Mouse (Mus musculus) neutrophil, adult 5-6 weeks (primary cell): ENCODE data around the gene Bicral. TPM values are rescaled to one million over a fixed set of nuclear protein-coding genes. Genes with fewer than 3 reads are reported as not detected.

ENCODE experiments used
- ATAC-seq: fragments of 151-379, 151-347 bp; 2 replicates; pipeline ENCODE4 v1.8.0; 2017; ENCODE audit warnings: mild to moderate bottlenecking, moderate TSS enrichment; ENCODE audit not compliant: insufficient number of reproducible peaks, poor library complexity, low FRiP score, severe bottlenecking; ENCODE audit errors: extremely low read depth
- total RNA-seq: library from RNA; stranded (forward); fragments of 200-1000 nt; gene quantifications from 2 replicates; pipeline ENCODE4 v1.2.3, GENCODE M21; 2017

The Bicral gene
- 41.3 and 43.6 TPM in 2 replicates for total RNA-seq

DNA sequence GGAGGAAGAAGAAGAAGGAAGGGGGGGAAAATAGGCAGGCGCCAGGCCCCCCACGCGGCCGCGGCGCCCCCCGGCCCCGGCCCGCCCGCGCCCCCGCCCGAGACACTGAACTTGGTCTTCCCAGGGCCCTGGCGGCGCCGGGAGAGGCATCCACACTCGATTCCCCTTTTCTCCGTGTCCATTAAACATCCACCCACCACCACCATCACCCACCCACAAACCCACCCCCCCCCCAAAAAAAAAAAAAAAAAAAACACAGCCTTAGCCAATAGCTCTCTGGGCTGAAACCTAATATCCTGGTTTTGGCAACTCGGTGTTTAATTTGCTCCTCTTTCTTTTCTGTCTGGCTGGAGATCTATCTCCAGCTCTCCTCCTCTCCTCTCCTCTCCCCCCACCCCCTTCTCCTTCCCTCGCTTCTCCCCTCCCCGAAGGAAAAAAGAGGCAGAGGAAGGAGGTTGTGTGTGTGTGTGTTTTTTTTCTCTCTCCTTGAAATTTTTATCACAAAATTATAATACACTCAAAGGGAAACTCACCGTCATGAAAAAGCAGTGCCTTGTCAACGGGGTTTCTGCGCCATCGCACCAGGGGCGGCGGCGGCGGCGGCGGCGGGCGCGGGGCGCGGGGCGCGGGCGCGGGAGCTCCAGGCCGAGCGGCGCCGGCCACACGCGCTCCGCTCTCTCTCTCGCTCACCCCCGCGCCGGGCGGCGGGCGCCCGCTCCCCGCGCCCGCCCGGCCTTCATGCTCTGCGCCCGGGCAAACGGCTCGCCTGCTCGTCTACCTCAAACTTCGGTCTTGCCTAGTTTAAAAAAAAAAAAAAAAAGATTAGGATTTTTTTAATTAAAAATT lies at the start of gene Bicral:
Gene Bicral (minus strand): TSS at position 580 of the 846 bp plus-strand sequence.
- ATAC-seq = peak; percentile 33

DNA sequence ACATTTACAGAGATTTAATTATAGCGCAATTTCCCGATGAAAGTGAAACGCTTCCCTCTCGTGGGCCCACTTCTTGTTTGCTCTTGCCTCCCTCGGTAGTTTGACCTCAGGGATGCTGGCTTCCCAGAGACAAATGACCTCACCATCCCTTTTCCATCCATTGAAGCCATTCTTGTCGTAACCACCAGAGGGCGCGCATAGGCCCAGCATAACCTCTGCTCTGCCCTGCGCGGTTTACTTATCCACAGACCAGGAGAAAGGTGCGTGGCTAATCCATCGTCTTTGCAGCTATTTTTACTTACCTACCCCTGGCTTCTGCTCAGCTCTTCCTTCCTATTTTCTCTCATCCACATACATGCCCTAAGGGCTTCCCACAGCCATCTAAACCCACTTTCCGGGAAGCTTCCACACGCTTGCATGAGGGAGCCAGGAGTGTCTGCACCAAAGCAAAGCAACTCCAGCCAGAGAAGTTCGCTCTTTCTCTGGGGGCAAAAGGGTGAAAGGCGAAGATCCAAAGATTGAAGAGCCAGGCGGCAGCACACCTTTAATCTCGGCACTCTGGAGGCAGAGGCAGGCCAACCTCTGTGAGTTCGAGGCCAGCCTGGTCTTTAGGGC lies 45.7 kb upstream of the Bicral start:
- ATAC-seq = peak; percentile 95

DNA sequence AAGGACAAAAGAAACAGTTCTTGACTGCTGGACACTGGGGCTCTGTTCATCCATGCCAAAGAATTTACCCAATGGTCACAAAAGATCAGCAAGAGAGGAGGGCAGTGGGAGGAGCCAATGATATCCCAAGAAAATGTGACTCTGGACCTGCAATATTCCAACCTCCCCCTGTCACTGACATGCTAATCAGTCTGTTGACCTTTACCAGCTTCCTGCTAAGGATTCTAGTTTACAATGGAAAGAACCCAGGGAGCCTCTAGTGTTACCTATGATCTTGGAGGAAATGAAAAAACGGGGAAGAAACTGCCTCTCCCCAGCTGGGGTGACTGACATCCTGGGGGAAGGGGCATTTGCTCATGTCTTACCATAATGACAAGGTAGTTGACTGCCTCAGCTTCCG lies 42.7 kb upstream of the Bicral start:
- no peak for ATAC-seq

DNA sequence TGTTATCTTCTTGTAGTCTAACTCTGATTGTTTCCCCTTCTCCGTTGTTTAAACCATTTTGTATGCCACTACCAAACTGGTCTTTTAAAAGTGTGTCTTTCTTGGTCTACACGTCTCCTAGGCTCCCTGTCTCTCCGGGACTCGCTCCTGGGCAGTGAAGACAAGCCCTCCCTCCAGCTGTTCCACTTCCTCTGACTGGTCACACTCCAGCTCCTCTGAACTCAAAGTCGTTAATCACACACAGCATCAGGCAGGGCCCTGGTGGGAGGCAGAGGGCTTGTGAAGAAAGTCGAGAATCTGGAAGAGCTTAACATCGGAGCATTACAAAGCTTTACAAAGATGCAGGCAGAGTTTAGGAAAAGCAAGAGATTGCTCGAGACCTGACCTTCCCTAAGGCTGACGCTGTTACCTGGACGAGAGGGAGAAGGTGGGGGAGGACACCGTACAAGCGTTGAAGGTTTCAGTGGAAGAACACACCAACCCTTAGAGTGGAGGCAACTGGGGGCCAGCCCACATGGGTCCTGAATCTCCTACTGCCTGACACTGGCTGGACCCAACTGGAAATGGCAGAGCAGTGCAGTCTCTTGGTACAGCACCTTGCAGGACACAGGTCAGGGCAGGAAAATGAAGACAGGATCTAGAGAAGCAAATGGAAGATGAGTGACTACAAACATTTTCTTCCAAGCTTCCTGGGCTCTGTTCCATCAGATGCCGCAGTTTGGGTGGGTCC lies 39.1 kb upstream of the Bicral start:
- no peak for ATAC-seq

DNA sequence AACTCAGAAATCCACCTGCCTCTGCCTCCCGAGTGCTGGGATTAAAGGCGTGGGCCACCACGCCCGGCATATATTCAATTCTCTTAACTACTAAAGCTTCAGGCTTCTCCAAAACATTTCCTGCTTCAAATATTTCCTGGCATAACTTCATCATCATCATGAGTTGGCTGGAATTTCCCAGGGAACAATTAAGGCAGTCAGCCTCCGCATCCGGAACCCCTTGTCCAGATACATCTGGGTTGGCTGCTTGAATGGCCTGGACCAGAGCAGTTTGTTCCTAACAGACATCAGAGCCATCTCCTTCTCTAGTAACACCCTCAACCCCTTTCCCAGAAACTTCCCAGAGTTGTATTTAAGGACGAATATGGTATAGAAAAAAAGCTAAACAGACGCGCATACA lies 37.1 kb upstream of the Bicral start:
- no peak for ATAC-seq

DNA sequence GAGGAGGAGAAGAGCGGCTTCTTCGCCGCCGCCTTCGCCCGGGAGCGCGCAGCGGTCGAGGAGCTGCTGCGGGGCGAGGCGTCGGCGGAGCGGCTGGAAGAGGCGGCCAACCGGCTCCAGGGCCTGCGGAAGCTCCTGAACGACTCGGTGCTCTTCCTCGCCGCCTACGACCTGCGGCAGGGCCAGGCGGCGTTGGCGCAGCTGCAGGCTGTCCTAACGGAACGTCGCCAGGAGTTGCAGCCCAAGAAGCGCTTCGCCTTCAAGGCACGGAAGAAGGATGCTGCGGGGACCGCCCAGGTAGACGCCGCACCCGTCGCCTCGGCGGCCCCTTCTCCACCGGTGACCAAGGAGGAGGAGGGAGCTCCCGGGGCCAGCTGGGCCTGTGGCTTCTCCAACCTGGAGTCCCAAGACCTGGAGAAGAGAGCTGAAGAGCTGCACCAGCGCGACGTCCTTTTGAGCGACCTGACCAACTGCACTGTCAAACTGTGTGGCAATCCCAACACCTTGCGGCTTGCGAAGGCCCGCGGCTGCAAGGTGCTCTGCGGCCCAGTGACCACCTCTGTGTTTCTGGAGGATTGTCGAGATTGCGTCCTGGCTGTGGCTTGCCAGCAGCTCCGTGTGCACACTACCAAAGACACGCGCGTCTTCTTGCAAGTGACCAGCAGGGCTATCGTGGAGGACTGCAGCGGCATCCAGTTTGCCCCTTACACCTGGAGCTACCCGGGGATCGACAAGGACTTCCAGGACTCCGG lies 32.7 kb upstream of the Bicral start:
- no peak for ATAC-seq

DNA sequence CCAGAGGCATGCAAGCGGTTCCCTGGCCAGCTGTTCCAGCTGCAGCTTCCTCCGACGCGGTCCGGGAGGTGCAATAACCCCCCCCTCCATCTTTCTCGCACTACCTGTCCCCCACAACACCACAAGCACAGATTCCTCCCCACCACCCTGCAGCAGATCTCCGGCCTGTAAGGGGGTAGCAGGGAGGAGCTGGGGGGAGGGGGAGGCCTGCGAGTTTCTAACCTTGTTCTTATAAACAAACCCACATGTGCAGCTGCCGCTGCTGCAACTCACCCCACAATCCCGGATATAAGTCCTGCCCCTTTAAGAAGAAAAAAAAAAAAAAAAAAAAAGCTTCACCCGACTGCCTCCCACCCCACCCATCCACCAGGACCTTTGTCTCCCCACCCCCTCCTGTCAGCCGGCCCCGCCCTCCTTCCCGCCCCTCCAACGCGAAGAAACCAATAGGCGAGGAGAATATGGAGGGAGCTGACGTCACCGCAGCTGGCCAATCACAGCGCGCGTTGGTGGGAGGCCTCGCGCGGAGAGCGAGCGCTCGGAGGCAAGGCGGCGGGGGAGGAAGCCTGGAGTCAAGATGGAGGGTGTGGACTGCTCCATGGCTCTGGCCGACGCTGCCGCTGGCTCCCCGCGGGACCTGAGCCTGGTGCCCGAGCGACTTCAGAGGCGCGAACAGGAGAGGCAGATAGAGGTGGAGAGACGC lies 32.0 kb upstream of the Bicral start, which contains the start of gene Tbcc:
Gene Tbcc (plus strand): TSS at position 569 of the 700 bp plus-strand sequence.
- ATAC-seq = peak; percentile 94

DNA sequence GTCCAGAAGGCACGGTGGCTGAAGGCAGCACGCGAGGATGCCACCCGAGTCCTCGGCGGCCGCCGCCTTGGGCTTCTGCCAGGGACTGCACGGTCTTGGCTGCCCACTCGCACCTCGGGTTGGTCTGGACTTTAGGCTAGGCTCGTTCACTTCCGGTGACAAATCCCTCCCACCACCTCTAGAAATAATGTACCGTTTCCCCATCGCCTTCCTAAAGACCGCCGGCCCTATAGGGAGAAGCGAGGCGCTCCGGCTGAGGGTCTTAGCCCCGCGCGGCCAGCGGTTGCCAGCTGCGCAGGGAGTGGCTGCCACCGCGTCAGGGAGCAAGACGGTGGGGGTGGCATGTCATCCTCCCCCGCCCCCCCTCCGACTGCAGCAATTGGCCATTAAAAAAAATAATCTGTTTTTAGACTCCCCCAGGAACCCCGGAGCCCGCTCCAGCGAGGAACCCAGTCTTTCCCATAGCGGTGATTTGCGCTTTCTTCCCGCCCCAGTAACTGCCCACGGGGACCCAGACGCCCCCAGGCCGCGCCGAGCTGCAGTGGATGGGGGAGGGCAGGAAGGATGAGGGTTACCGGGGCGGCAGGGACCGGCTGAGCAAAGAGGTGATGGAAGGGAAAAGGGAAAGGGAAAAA lies 31.3 kb upstream of the Bicral start:
- ATAC-seq = peak; percentile 3; the same call in 1 of the 2 replicates

DNA sequence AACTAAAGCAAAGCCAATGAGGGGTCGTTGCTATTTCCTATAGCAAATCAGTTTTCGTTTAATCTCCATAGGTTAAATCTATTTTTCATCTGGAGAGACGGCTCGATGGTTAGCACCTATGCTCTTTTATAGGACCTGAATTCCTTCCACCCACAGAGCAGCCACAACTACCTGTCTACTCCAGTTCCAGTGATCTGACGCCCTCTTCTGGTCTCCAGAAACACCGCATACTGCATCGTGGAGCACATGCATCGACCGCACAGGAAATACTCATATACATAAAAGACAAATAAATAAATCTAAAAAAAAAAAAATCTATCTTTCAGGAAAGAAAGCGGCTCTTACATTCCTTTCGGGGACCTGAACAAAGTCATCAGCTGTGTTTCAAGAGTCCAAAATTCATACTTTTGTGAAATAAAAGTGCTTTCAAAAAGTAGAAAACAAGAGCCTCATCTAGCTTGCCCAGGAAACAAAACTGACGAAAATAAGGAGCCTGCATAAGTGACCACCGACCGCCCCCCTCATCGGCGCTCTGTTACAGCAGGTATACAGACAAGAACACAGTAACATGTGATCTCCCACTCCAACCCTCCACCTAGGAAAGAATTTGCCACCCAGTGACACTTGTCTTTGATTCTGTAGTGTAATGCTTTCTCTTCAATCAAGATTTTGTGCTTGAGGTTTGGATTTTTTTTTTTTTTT lies 30.4 kb upstream of the Bicral start:
- no peak for ATAC-seq

DNA sequence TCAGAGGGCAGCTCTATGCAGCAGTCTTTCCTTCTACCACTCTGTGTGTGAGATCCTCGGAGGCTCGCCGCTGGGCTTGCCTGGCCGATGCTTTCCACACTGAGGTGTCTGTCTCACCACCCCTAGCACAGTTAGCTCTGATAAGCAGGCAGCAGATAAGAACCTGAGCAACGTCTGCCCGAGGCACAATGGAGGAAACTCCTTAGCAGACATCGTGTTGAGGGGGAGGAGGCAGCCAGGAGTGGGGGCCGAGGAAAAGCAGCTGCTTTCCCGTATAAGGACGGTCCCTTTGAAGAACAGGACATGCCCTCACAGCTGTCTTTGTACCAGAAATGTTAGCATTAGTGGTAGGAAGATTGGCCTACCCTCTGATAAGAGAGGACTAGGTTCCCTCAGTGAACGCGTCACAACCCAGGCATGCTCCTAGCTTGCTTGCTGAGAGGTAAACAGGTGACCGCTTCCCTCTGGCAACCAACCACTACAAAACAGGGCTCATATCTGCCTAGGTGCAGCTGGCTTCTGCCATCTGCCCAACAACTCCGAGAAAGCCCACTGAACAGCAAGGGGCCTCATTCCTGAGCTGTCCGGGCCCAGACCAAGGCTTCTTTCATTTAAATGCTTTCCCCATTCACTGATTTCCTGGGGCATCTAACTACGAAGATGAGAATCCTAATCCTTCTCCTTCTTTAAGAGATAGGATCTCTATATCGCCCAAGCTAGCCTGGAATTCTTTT lies 27.8 kb upstream of the Bicral start:
- ATAC-seq = no peak

DNA sequence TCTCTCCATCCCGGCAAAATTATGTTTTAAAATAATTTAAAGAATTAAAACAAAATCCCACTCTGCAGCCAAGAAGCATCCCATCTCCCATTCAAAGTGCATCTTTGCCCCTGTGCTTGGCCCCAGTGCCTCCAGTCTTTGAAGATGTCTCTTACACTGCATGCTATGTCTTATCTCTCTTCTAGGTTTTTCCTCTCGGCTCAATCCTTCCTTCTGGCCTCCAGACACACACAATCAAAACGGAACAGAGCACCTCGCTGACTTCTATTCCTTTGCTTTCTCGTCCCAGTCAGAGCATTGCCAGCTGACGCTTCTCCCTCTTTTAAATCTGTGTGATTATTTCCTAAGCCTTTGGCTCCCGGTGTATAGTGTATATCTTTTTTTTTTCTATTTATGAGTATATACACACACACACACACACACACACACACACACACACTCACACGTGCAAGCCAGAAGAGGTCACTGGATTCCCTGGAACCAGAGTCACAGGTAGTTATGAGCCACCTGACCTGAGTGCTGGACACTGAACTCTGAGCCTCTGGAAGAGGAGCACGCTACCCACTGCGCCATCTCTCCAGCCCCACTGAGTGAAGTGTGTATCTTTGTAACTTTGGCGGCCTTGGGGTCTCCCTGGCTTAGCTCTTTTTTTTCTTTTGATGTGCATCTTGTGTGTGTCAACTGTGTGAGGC lies 27.1 kb upstream of the Bicral start:
- ATAC-seq = no peak

DNA sequence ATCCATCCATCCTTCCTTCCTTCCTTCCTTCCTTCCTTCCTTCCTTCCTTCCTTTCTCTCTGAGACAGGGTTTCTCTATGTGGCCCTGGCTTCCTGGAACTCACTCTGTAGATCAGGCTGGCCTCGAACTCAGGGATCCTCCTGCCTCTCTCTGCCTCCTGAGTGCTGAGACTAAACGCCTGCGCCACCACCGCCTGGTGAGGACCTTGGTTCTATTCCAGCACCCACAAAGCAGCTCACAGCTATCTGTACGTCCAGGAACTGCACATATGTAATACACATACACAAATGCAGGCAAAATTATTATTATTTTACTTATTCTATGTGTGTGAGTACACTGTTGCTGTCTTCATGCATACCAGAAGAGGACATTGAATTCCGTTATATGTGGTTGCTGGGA lies 26.5 kb upstream of the Bicral start:
- no peak for ATAC-seq

DNA sequence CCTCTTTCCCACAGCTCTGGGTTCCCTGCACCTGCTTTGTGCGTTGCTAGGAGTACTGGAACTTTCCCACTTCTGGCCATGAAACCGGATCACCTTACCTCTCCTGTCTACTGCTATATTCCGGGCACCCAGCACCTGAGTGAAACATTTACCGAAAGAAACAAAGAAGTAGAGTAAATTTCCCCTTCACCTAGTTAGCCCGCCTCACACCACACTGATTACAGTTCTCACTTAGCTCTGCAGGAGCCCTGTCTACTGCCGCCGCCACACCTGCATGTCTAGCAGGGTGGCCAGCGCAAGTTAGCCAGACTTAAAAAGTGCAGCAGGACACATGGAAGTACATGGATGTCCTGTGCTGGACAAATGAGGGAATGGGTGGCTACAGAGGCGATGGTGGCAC lies 24.8 kb upstream of the Bicral start:
- ATAC-seq = no peak

DNA sequence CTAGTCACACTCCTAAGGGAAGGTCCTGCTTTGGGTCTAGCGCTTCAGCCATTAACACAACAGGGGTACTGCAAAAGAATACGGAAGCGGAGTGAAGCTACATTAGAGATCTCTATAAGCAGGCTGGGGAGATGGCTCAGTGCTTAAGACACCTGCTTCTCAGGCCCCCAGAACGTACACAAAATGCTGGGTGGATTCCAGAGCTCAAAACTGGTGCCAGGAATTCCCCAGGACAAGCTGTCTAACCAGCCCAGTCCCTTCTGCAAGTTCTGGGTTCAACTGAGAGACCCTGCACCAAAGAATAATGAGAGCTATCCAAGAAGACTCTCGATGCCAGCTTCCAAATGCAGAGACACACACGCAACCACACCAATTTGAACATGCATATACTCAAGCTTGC lies 23.4 kb upstream of the Bicral start:
- ATAC-seq = no peak

DNA sequence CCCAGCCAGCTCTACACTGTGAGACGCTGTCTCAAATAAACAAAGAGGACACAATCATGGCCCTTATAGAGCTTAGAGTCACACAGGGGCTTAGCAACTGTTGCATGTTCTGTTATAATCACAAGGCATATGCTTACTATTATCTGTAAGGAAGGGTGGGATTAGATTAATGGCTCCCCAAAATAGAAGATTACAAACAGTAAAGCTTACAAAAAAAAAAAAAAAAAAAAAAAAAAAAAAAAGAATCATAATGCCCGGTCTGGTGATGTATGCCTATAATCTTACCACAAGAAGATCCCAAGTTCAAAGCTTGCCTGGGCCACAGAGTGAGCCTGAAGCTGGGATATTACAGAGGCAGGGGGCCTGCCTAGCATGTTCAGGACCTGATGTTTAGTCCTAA lies 22.0 kb upstream of the Bicral start:
- ATAC-seq = no peak

DNA sequence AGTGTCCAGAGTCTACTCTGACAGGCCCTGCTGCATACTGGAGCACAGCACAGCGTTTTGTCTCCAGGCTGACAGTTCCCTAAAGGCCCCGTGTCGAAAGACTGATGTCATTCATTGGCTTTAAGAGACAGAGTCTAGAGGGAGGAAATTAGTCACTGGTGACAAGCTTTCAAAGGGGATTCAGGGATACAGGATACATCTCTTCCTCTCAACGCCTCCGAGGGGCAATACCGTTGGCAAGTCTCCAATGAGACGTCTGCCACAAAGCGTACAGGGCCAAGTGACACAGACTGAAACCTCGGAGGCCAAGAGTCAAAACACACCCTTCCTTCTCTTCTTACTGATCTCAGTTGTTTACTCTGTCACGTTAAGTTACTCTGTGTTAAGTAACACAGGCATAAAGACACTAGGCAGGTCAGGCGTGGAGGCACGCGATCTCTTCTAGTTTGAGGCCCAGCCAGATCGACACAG lies 21.6 kb upstream of the Bicral start:
- no peak for ATAC-seq
